Mouse (Mus musculus): ENCODE results near the gene Zfp219.
"Not testable (repeated sequence)": the region's sequence is repeated elsewhere in the genome, so short reads cannot be mapped to it uniquely, and the experiment has no call there.

The Zfp219 gene

GRCm38 (mm10) chr14:52020486-52021137 lies at the start of gene Zfp219:
TSS of gene Zfp219 (minus strand) at chr14:52020733.
- peak; percentile 95 for DNase-seq (ENCODE audit: low read depth, low spot score)

GRCm38 (mm10) chr14:52066135-52066534 lies 45.6 kb upstream of the Zfp219 start:
- peak; percentile 97 for DNase-seq (ENCODE audit: low read depth, low spot score)

- DNase-seq (ENCODE audit: low read depth, low spot score), result no peak
These were observed 41.3 kb upstream of the Zfp219 start for GRCm38 (mm10) chr14:52061798-52062197.

- DNase-seq (ENCODE audit: low read depth, low spot score), result no peak
These were observed 40.3 kb upstream of the Zfp219 start for GRCm38 (mm10) chr14:52060800-52061199.

- DNase-seq (ENCODE audit: low read depth, low spot score), result peak; percentile 45
These were observed 39.4 kb upstream of the Zfp219 start for GRCm38 (mm10) chr14:52059982-52060381.

GRCm38 (mm10) chr14:52052720-52053119 lies 32.2 kb upstream of the Zfp219 start:
- peak; percentile 83 for DNase-seq (ENCODE audit: low read depth, low spot score)

GRCm38 (mm10) chr14:52045966-52046565 lies 25.5 kb upstream of the Zfp219 start:
- peak; percentile 38 for DNase-seq (ENCODE audit: low read depth, low spot score)

- DNase-seq (ENCODE audit: low read depth, low spot score), result peak; percentile 86
These were observed 24.6 kb upstream of the Zfp219 start for GRCm38 (mm10) chr14:52044901-52045678.

GRCm38 (mm10) chr14:52043446-52043845 lies 22.9 kb upstream of the Zfp219 start:
- DNase-seq (ENCODE audit: low read depth, low spot score), result no peak

- not testable (repeated sequence) for DNase-seq (ENCODE audit: low read depth, low spot score)
These were observed 21.8 kb upstream of the Zfp219 start, which contains the start of gene Olfr221 for GRCm38 (mm10) chr14:52042359-52042758. TSS of gene Olfr221 (minus strand) at chr14:52042459.

GRCm38 (mm10) chr14:52039332-52039731 lies 18.8 kb upstream of the Zfp219 start:
- no peak for DNase-seq (ENCODE audit: low read depth, low spot score)

- DNase-seq (ENCODE audit: low read depth, low spot score), result no peak
These were observed 15.4 kb upstream of the Zfp219 start for GRCm38 (mm10) chr14:52035926-52036325.

GRCm38 (mm10) chr14:52026342-52026741 lies 5.8 kb upstream of the Zfp219 start:
- no peak for DNase-seq (ENCODE audit: low read depth, low spot score)

GRCm38 (mm10) chr14:52024133-52024532 lies 3.6 kb upstream of the Zfp219 start:
- no peak for DNase-seq (ENCODE audit: low read depth, low spot score)

GRCm38 (mm10) chr14:52022709-52023459 lies 2.4 kb upstream of the Zfp219 start:
- peak; percentile 99 for DNase-seq (ENCODE audit: low read depth, low spot score)

GRCm38 (mm10) chr14:52022244-52022708 lies 1.7 kb upstream of the Zfp219 start:
- peak; percentile 96 for DNase-seq (ENCODE audit: low read depth, low spot score)

- peak; percentile 29 for DNase-seq (ENCODE audit: low read depth, low spot score)
These were observed 1.2 kb upstream of the Zfp219 start for GRCm38 (mm10) chr14:52021568-52022212.

- DNase-seq (ENCODE audit: low read depth, low spot score), result peak; percentile 27
These were observed 601 bp upstream of the Zfp219 start for GRCm38 (mm10) chr14:52021138-52021529.

GRCm38 (mm10) chr14:52019590-52020340 lies 768 bp downstream of the Zfp219 start:
- peak; percentile 98 for DNase-seq (ENCODE audit: low read depth, low spot score)

GRCm38 (mm10) chr14:52019051-52019589 lies 1.4 kb downstream of the Zfp219 start:
- DNase-seq (ENCODE audit: low read depth, low spot score), result no peak

All from R1 (cell line).